Mouse (Mus musculus) frontal cortex, postnatal 14 days (tissue): ENCODE data around the gene Msi1.
"Not testable (repeated sequence)": the region's sequence is repeated elsewhere in the genome, so short reads cannot be mapped to it uniquely, and the experiment has no call there.

Source experiments
- DNase-seq, 2 experiments: peaks; one replicate each; pipeline ENCODE4 v3.0.0; 2022; ENCODE audit warnings: low spot score in 2 of 2

Msi1 gene

GRCm38 (mm10) chr5:115489699-115490637 is 60.6 kb downstream of the Msi1 start:
- peak; percentile 80 to 87 for DNase-seq

GRCm38 (mm10) chr5:115490638-115491000 is 61.2 kb downstream of the Msi1 start:
- DNase-seq = no peak

- no peak for DNase-seq
Observed at GRCm38 (mm10) chr5:115491076-115491475, 61.7 kb downstream of the Msi1 start.

- DNase-seq = no peak
Observed at GRCm38 (mm10) chr5:115491771-115492322, 62.4 kb downstream of the Msi1 start.

GRCm38 (mm10) chr5:115492711-115493335 is 63.4 kb downstream of the Msi1 start:
- no peak for DNase-seq

- no peak for DNase-seq
Observed at GRCm38 (mm10) chr5:115493441-115493840, 64.0 kb downstream of the Msi1 start.

GRCm38 (mm10) chr5:115495618-115496017 is 66.2 kb downstream of the Msi1 start:
- not testable (repeated sequence) for DNase-seq

- DNase-seq = no peak
Observed at GRCm38 (mm10) chr5:115497033-115497432, 67.6 kb downstream of the Msi1 start.

- no peak for DNase-seq
Observed at GRCm38 (mm10) chr5:115498307-115499240, 69.2 kb downstream of the Msi1 start.

- no peak for DNase-seq
Observed at GRCm38 (mm10) chr5:115500383-115500935, 71.1 kb downstream of the Msi1 start.

GRCm38 (mm10) chr5:115503035-115503434 is 73.6 kb downstream of the Msi1 start:
- DNase-seq = no peak
